Mouse (Mus musculus) embryonic fibroblast, embryonic 13.5 days (primary cell): Measurements from ENCODE around the gene Glt1d1. TPM values are rescaled to one million over a fixed set of nuclear protein-coding genes. Genes with fewer than 3 reads are reported as not detected.

Experiments used
- H3K27ac ChIP-seq: 2 replicates; pipeline ENCODE4 v1.5.1; 2012; ENCODE audit warnings: low read length, control low read depth, inconsistent platforms; ENCODE audit not compliant: insufficient read depth
- H3K4me1 ChIP-seq: 2 replicates; pipeline ENCODE4 v1.6.1; 2011; ENCODE audit warnings: low read length; ENCODE audit not compliant: control insufficient read depth, insufficient read depth
- H3K4me3 ChIP-seq: 2 replicates; pipeline ENCODE4 v1.5.1; 2011; ENCODE audit warnings: mild to moderate bottlenecking, control low read depth, low read length; ENCODE audit not compliant: insufficient read depth
- CTCF ChIP-seq: IDR thresholded peaks from 2 replicates; pipeline ENCODE4 v1.5.1; 2011; ENCODE audit warnings: mild to moderate bottlenecking, control low read depth, low read length, moderate library complexity, borderline replicate concordance; ENCODE audit not compliant: insufficient read depth
- POLR2A ChIP-seq: IDR thresholded peaks from 2 replicates; pipeline ENCODE4 v1.6.1; 2011; ENCODE audit warnings: low read depth, mild to moderate bottlenecking, control low read depth, low read length, moderate library complexity
- polyA plus RNA-seq: library from polyadenylated mRNA; stranded (reverse); fragments of >200 nt; gene quantifications from 2 replicates; pipeline ENCODE4 v1.2.4, GENCODE M21; 2011; ENCODE audit warnings: low read depth; ENCODE audit not compliant: missing spikeins, insufficient read length

The Glt1d1 gene
- polyA plus RNA-seq, 1 experiment, result 0.51 TPM

GRCm38 (mm10) chr5:127691581-127691980, 59.5 kb downstream of the Glt1d1 start:
- no peak overlapping the region for H3K27ac ChIP-seq
- no peak for TF ChIP-seq CTCF
- no peak overlapping the region for H3K4me3 ChIP-seq
- H3K4me1 ChIP-seq, result no peaks in the 10 kb centered on the region

- Histone ChIP-seq H3K4me3 (no peak overlapping the region), H3K27ac (no peak overlapping the region), H3K4me1 (no peaks in the 10 kb centered on the region)
- TF ChIP-seq POLR2A (no peak), CTCF (no peak)
These were observed 63.8 kb downstream of the Glt1d1 start for GRCm38 (mm10) chr5:127695898-127696297.

- no peak for TF ChIP-seq CTCF
- TF ChIP-seq POLR2A, result no peak
- Histone ChIP-seq H3K4me1 (no peaks in the 10 kb centered on the region), H3K27ac (no peak overlapping the region), H3K4me3 (no peak overlapping the region)
These were observed 64.5 kb downstream of the Glt1d1 start for GRCm38 (mm10) chr5:127696602-127697001.

GRCm38 (mm10) chr5:127698525-127698924, 66.5 kb downstream of the Glt1d1 start:
- TF ChIP-seq CTCF, result no peak
- TF ChIP-seq POLR2A, result no peak
- H3K27ac ChIP-seq, result no peak overlapping the region
- no peak overlapping the region for H3K4me3 ChIP-seq
- H3K4me1 ChIP-seq, result no peaks in the 10 kb centered on the region

GRCm38 (mm10) chr5:127699679-127700078, 67.6 kb downstream of the Glt1d1 start:
- no peak overlapping the region for H3K27ac ChIP-seq
- no peaks in the 10 kb centered on the region for H3K4me1 ChIP-seq
- TF ChIP-seq POLR2A (no peak), CTCF (no peak)
- H3K4me3 ChIP-seq, result no peak overlapping the region

- H3K4me1 ChIP-seq, result no peaks in the 10 kb centered on the region
- no peak overlapping the region for H3K27ac ChIP-seq
- TF ChIP-seq POLR2A (no peak), CTCF (no peak)
- no peak overlapping the region for H3K4me3 ChIP-seq
These were observed 68.1 kb downstream of the Glt1d1 start for GRCm38 (mm10) chr5:127700156-127700555.

GRCm38 (mm10) chr5:127703609-127704180, 71.6 kb downstream of the Glt1d1 start:
- no peaks in the 10 kb centered on the region for H3K4me1 ChIP-seq
- TF ChIP-seq POLR2A, result no peak
- no peak for TF ChIP-seq CTCF
- no peak overlapping the region for H3K27ac ChIP-seq
- no peak overlapping the region for H3K4me3 ChIP-seq

GRCm38 (mm10) chr5:127705225-127705624, 73.2 kb downstream of the Glt1d1 start:
- no peak for TF ChIP-seq POLR2A
- TF ChIP-seq CTCF, result no peak
- no peak overlapping the region for H3K4me3 ChIP-seq
- no peak overlapping the region for H3K27ac ChIP-seq
- no peaks in the 10 kb centered on the region for H3K4me1 ChIP-seq

- H3K4me3 ChIP-seq, result no peak overlapping the region
- H3K27ac ChIP-seq, result no peak overlapping the region
- no peaks in the 10 kb centered on the region for H3K4me1 ChIP-seq
- no peak for TF ChIP-seq CTCF
- TF ChIP-seq POLR2A, result no peak
These were observed 73.9 kb downstream of the Glt1d1 start for GRCm38 (mm10) chr5:127705976-127706375.

- H3K4me1 ChIP-seq, result no peaks in the 10 kb centered on the region
- no peak overlapping the region for H3K4me3 ChIP-seq
- H3K27ac ChIP-seq, result no peak overlapping the region
- TF ChIP-seq CTCF (no peak), POLR2A (no peak)
These were observed 76.1 kb downstream of the Glt1d1 start for GRCm38 (mm10) chr5:127708143-127708542.

- TF ChIP-seq POLR2A, result no peak
- no peak for TF ChIP-seq CTCF
- H3K27ac ChIP-seq, result no peak overlapping the region
- no peaks in the 10 kb centered on the region for H3K4me1 ChIP-seq
- H3K4me3 ChIP-seq, result no peak overlapping the region
These were observed 83.0 kb downstream of the Glt1d1 start for GRCm38 (mm10) chr5:127714783-127715704.
